Mouse (Mus musculus): ENCODE results near the gene Foxj3. TPM values are rescaled to one million over a fixed set of nuclear protein-coding genes. Genes with fewer than 3 reads are reported as not detected.

Gene Foxj3
- polyA plus RNA-seq, 1 experiment = 27.2 TPM

DNA sequence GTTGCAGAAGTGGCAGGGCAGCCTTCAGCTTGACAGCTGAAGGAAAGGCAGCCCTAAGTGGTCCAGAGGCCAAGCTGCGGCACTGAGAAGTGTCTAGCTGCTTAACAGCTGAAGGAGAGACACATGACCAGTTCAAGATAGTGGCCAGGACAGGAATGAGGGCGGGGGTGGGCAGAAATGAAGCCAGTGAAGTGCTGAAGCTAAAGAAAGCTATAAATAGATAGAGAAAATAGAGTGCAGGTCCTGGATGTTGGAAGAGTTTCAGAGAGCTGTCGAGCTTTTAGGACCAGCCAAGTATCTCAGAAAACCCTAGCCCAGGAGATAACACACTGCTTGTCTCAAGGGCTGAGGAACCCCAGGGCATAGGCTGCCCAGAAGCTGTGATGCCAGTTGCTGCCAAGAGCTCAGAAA is 24.1 kb upstream of the Foxj3 start:
- no peaks in the 10 kb centered on the region for H3K36me3 ChIP-seq (ENCODE audit: control insufficient read depth, insufficient read depth, low read length)
- no peak overlapping the region for H3K4me3 ChIP-seq (ENCODE audit: control insufficient read depth, insufficient read depth, low read length)
- H3K27ac ChIP-seq (ENCODE audit: control insufficient read depth, insufficient read depth, low read length) = no peak overlapping the region
- H3K27me3 ChIP-seq (ENCODE audit: control insufficient read depth, insufficient read depth, low read length) = no peaks in the 10 kb centered on the region
- WGBS = 73% methylated on average over 3 of the region's 3 CpGs
- DNase-seq = no peak
- TF ChIP-seq POLR2A (IDR thresholded peaks at IDR 0.05; ENCODE audit: control insufficient read depth, extremely low read depth, insufficient read depth, low read length, poor library complexity) (no peak), CTCF (IDR thresholded peaks at IDR 0.05; ENCODE audit: borderline replicate concordance, control insufficient read depth, extremely low read depth, insufficient read depth, low read length, poor library complexity) (no peak)
- H3K4me1 ChIP-seq (replicated peaks; ENCODE audit: control insufficient read depth, insufficient read depth, low read length) = no peaks in the 10 kb centered on the region

DNA sequence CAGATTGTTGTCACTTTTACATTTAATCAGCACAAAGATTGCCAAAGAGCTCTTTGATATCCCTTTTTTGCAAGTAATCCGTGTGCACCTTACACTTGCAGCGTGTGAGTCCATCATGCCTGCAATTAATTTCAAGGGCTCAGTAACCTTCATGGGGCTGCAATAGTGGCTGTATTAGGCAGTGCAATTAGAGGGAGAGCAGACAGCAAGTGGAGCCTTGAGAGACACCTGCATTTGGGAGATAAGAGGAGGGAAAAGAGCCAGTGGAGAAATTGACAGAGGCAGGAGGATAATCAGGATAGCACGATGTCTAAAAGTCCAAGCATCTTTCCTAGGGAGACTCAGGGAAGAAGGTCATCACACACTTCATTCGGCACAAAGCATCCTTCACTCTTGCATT is 13.2 kb upstream of the Foxj3 start:
- no peak overlapping the region for H3K4me3 ChIP-seq (ENCODE audit: control insufficient read depth, insufficient read depth, low read length)
- no peak overlapping the region for H3K27ac ChIP-seq (ENCODE audit: control insufficient read depth, insufficient read depth, low read length)
- WGBS = 90% methylated on average over 4 of the region's 4 CpGs
- H3K27me3 ChIP-seq (ENCODE audit: control insufficient read depth, insufficient read depth, low read length) = no peaks in the 10 kb centered on the region
- no peaks in the 10 kb centered on the region for H3K4me1 ChIP-seq (replicated peaks; ENCODE audit: control insufficient read depth, insufficient read depth, low read length)
- no peaks in the 10 kb centered on the region for H3K36me3 ChIP-seq (ENCODE audit: control insufficient read depth, insufficient read depth, low read length)
- no peak for DNase-seq
- TF ChIP-seq POLR2A (IDR thresholded peaks at IDR 0.05; ENCODE audit: control insufficient read depth, extremely low read depth, insufficient read depth, low read length, poor library complexity) (no peak), CTCF (IDR thresholded peaks at IDR 0.05; ENCODE audit: borderline replicate concordance, control insufficient read depth, extremely low read depth, insufficient read depth, low read length, poor library complexity) (no peak)

DNA sequence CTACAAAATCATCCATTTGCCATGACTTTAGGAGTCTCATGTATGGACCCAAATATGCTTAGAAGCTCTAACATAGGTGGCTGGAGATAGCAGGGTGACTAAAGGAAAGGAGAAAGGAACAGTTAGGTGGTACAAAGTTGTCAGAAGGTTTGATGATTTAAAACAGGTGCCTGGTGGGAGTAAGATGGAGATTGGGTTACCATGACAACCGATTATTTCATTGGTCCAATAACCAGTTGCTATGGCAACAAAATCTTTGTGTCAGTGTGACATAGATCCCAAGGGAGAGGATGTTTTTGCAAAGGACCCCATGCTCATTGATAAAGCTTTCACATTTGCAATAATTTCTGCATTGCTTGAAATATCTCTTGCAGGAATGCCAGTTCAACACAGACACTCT is 12.8 kb upstream of the Foxj3 start:
- no peaks in the 10 kb centered on the region for H3K27me3 ChIP-seq (ENCODE audit: control insufficient read depth, insufficient read depth, low read length)
- DNase-seq = no peak
- H3K36me3 ChIP-seq (ENCODE audit: control insufficient read depth, insufficient read depth, low read length) = no peaks in the 10 kb centered on the region
- H3K4me1 ChIP-seq (replicated peaks; ENCODE audit: control insufficient read depth, insufficient read depth, low read length) = no peaks in the 10 kb centered on the region
- no peak overlapping the region for H3K27ac ChIP-seq (ENCODE audit: control insufficient read depth, insufficient read depth, low read length)
- TF ChIP-seq CTCF (IDR thresholded peaks at IDR 0.05; ENCODE audit: borderline replicate concordance, control insufficient read depth, extremely low read depth, insufficient read depth, low read length, poor library complexity) (no peak), POLR2A (IDR thresholded peaks at IDR 0.05; ENCODE audit: control insufficient read depth, extremely low read depth, insufficient read depth, low read length, poor library complexity) (no peak)
- WGBS = 86% methylated on average over 1 of the region's 1 CpGs
- no peak overlapping the region for H3K4me3 ChIP-seq (ENCODE audit: control insufficient read depth, insufficient read depth, low read length)

DNA sequence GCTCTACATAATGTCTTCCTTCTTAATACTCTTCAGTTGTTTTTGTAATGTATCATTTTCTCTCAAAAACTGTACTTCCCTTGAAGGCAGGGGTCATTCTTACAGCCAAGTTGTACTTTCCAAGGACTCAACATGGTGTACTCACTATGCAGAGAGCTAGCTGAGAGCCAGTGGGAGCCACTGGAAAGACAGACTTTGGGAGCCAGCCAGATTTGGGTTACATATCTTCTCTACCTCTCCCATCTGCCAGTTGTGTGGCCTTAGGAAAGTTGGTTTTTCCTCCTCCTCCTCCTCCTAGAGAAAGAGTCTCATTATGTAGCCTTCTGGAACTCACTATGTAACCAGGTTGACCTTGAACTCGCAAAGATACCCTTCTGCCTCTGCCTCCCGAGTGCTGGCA is 12.3 kb upstream of the Foxj3 start:
- TF ChIP-seq CTCF (IDR thresholded peaks at IDR 0.05; ENCODE audit: borderline replicate concordance, control insufficient read depth, extremely low read depth, insufficient read depth, low read length, poor library complexity) (no peak), POLR2A (IDR thresholded peaks at IDR 0.05; ENCODE audit: control insufficient read depth, extremely low read depth, insufficient read depth, low read length, poor library complexity) (no peak)
- no peak overlapping the region for H3K27ac ChIP-seq (ENCODE audit: control insufficient read depth, insufficient read depth, low read length)
- no peaks in the 10 kb centered on the region for H3K36me3 ChIP-seq (ENCODE audit: control insufficient read depth, insufficient read depth, low read length)
- H3K4me3 ChIP-seq (ENCODE audit: control insufficient read depth, insufficient read depth, low read length) = no peak overlapping the region
- H3K4me1 ChIP-seq (replicated peaks; ENCODE audit: control insufficient read depth, insufficient read depth, low read length) = no peaks in the 10 kb centered on the region
- H3K27me3 ChIP-seq (ENCODE audit: control insufficient read depth, insufficient read depth, low read length) = no peaks in the 10 kb centered on the region
- no peak for DNase-seq
- WGBS = 93% methylated on average over 2 of the region's 2 CpGs

DNA sequence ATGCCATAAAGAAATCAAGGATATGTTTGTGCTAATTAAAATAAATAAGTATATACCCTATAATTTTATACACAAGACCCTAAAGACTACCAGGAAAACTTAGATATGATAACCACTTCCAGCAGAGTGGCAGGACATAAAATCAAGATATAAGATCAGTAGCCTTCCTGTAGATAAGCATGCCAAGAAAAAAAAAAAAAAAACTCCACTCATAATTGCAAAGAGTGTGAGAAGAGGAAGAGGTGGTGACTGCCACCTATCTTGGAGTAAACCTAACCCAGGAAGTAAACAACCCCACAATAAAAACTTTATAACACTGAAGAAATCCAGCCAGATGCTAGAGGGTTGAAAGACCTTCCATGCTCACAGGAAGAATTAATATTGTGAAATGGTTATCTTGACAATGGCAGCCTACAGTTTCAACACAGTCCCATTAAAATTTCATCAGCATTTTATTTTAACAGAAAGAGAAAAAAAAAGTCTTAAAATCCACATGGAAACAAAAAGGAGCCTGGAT is 10.4 kb upstream of the Foxj3 start:
- no peaks in the 10 kb centered on the region for H3K36me3 ChIP-seq (ENCODE audit: control insufficient read depth, insufficient read depth, low read length)
- TF ChIP-seq CTCF (IDR thresholded peaks at IDR 0.05; ENCODE audit: borderline replicate concordance, control insufficient read depth, extremely low read depth, insufficient read depth, low read length, poor library complexity) (no peak), POLR2A (IDR thresholded peaks at IDR 0.05; ENCODE audit: control insufficient read depth, extremely low read depth, insufficient read depth, low read length, poor library complexity) (no peak)
- no peak overlapping the region for H3K27ac ChIP-seq (ENCODE audit: control insufficient read depth, insufficient read depth, low read length)
- H3K27me3 ChIP-seq (ENCODE audit: control insufficient read depth, insufficient read depth, low read length) = no peaks in the 10 kb centered on the region
- H3K4me3 ChIP-seq (ENCODE audit: control insufficient read depth, insufficient read depth, low read length) = no peak overlapping the region
- DNase-seq = no peak
- no peaks in the 10 kb centered on the region for H3K4me1 ChIP-seq (replicated peaks; ENCODE audit: control insufficient read depth, insufficient read depth, low read length)

DNA sequence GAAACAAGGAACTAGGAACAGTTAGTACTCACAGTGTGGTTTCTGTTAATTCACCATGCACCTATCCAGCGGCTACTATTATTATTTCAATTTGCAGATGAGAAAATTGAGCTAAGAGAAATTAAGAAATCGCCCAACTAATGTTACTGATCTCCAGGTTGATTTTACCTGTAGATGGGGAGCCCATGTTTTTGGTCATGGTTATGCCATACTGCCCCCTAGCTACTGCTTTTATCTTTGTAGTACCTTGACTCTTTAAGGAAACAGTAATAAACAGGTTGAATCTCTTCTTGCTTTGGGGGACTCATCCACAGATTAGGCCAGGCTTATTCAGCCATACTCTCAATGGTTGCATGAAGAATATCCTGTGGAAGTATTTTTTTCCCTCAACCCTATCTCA is 5.0 kb upstream of the Foxj3 start:
- H3K4me3 ChIP-seq (ENCODE audit: control insufficient read depth, insufficient read depth, low read length) = no peak overlapping the region
- WGBS = 82% methylated on average over 2 of the region's 2 CpGs
- TF ChIP-seq CTCF (IDR thresholded peaks at IDR 0.05; ENCODE audit: borderline replicate concordance, control insufficient read depth, extremely low read depth, insufficient read depth, low read length, poor library complexity) (no peak), POLR2A (IDR thresholded peaks at IDR 0.05; ENCODE audit: control insufficient read depth, extremely low read depth, insufficient read depth, low read length, poor library complexity) (no peak)
- peak; percentile 17 for DNase-seq
- H3K27me3 ChIP-seq (ENCODE audit: control insufficient read depth, insufficient read depth, low read length) = no peaks in the 10 kb centered on the region
- no peaks in the 10 kb centered on the region for H3K4me1 ChIP-seq (replicated peaks; ENCODE audit: control insufficient read depth, insufficient read depth, low read length)
- no peak overlapping the region for H3K27ac ChIP-seq (ENCODE audit: control insufficient read depth, insufficient read depth, low read length)
- H3K36me3 ChIP-seq (ENCODE audit: control insufficient read depth, insufficient read depth, low read length) = no peaks in the 10 kb centered on the region

DNA sequence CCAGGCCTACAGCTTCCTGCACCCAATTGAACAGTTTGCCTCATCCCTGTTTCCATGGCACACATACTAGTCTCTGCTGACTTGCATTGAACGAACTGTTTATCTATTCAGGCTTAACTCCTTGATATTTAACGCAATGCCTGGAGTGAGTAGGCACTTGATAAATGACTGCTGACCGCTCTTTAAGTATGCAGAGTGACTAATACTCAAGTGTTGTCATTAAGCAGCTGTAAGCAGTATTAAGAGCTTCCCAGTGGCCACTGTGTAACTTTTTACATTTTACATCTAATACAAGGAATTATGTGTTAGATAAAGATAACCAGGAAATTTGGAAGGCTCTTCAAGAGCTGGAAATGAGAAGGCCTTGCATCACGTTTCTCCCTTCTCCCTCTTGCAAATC is 1.7 kb upstream of the Foxj3 start:
- no peak overlapping the region for H3K27ac ChIP-seq (ENCODE audit: control insufficient read depth, insufficient read depth, low read length)
- no peak overlapping the region for H3K4me3 ChIP-seq (ENCODE audit: control insufficient read depth, insufficient read depth, low read length)
- H3K36me3 ChIP-seq (ENCODE audit: control insufficient read depth, insufficient read depth, low read length) = no peaks in the 10 kb centered on the region
- H3K27me3 ChIP-seq (ENCODE audit: control insufficient read depth, insufficient read depth, low read length) = no peaks in the 10 kb centered on the region
- 89% methylated on average over 4 of the region's 4 CpGs for WGBS
- DNase-seq = no peak
- TF ChIP-seq POLR2A (IDR thresholded peaks at IDR 0.05; ENCODE audit: control insufficient read depth, extremely low read depth, insufficient read depth, low read length, poor library complexity) (no peak), CTCF (IDR thresholded peaks at IDR 0.05; ENCODE audit: borderline replicate concordance, control insufficient read depth, extremely low read depth, insufficient read depth, low read length, poor library complexity) (no peak)
- H3K4me1 ChIP-seq (replicated peaks; ENCODE audit: control insufficient read depth, insufficient read depth, low read length) = peaks cover 4% of the 10 kb centered on the region

Data from thymus, adult 2 months (tissue).